Mouse (Mus musculus) left cerebral cortex, postnatal 10 days (tissue): ENCODE data around the gene Rbl1. TPM values are rescaled to one million over a fixed set of nuclear protein-coding genes. Genes with fewer than 3 reads are reported as not detected.
"Not testable (repeated sequence)": the region's sequence is repeated elsewhere in the genome, so short reads cannot be mapped to it uniquely, and the experiment has no call there.

ENCODE experiments used
- DNase-seq, 2 experiments: peaks; one replicate each; pipeline ENCODE4 v3.0.0; 2021 to 2022; ENCODE audit warnings: low spot score in 2 of 2, mixed read lengths in 1 of 2; ENCODE audit errors: extremely low spot score in 1 of 2
- intact Hi-C: fragments of 180-260 bp; cut with DNase I; formaldehyde crosslinking; loops from one replicate; pipeline ENCODE4 v1.15.1; 2025
- total RNA-seq, 2 experiments: library from RNA; stranded (reverse); gene quantifications; 2 replicates each; pipeline ENCODE4 v1.2.3; 2021

The Rbl1 gene
- total RNA-seq, 2 experiments from 2014 or later = 2.1 to 2.5 TPM

DNA sequence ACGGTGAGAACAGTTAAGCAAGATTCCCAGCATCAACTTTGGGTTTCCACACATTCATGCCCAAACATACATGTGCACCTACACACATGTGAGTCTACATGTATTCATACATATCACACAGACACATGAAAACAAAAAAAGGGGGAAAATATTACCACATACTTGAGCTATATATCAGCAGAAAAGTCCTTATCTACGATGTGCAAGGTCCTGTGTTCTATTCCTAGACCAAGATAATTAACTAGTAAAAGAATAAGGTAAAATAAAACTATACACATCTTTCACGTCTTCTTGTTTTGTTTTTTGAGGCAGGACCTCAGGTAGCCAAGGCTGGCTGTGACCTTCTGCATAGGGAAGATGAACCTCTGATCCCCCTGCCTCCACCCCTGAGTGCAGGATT, 28.1 kb downstream of the Rbl1 start:
- intact Hi-C loops = no loop called here
- DNase-seq = no peak

GRCm38 (mm10) chr2:157174416-157174815, 29.9 kb downstream of the Rbl1 start:
- DNase-seq = no peak

DNA sequence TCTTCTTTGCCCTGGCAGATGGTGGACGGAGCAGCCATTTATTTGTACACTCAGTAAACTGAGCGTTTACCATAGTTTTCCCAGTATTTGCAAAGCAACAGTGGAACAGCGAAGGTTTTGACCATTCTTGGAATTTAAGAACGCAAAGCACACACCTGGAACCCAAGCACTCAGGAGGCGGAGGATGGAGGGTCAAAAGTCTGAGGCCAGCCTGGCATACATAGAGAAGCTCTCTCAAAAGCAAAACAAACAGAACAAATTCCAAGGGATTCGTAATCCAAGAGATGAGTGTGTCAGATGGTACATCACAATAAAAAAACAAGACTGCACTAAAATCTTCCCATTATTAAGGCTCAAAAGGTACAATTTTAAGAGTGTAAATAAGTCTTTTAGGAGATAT, 30.8 kb downstream of the Rbl1 start:
- no peak for DNase-seq
- intact Hi-C loops = no loop called here

More at GRCm38 (mm10) chr2:157174416-157174815, 29.9 kb downstream of the Rbl1 start:
- intact Hi-C loops = no loop called here

GRCm38 (mm10) chr2:157172984-157173383, 31.4 kb downstream of the Rbl1 start:
- intact Hi-C loops = no loop called here
- no peak for DNase-seq

GRCm38 (mm10) chr2:157170626-157171025, 33.7 kb downstream of the Rbl1 start:
- no peak for DNase-seq
- intact Hi-C loops = no loop called here

DNA sequence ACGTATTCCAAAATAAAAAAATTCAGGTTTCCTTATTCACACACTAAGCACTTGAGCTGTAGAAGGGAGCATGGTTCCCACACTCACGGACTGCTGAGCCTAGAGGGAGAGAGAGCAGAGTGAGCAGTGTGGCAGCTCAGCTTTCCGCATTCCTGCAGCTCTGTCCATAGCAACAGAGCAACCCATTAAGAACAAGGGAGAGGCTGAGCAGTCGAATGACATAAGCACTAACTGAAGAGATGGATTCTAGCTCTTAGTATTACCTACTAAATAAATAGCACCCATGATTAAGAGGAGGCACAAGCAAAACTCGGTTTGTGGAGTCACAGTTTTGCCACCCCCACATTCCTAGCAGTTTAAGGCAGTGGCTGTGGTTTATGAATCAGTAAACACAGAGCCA, 34.2 kb downstream of the Rbl1 start:
- DNase-seq = peak in 1 of 2 experiments; percentile 23
- intact Hi-C loops = no loop called here

- peak in 1 of 2 experiments; percentile 3 for DNase-seq
- intact Hi-C loops = no loop called here
Observed at GRCm38 (mm10) chr2:157166371-157167080, 37.8 kb downstream of the Rbl1 start.

DNA sequence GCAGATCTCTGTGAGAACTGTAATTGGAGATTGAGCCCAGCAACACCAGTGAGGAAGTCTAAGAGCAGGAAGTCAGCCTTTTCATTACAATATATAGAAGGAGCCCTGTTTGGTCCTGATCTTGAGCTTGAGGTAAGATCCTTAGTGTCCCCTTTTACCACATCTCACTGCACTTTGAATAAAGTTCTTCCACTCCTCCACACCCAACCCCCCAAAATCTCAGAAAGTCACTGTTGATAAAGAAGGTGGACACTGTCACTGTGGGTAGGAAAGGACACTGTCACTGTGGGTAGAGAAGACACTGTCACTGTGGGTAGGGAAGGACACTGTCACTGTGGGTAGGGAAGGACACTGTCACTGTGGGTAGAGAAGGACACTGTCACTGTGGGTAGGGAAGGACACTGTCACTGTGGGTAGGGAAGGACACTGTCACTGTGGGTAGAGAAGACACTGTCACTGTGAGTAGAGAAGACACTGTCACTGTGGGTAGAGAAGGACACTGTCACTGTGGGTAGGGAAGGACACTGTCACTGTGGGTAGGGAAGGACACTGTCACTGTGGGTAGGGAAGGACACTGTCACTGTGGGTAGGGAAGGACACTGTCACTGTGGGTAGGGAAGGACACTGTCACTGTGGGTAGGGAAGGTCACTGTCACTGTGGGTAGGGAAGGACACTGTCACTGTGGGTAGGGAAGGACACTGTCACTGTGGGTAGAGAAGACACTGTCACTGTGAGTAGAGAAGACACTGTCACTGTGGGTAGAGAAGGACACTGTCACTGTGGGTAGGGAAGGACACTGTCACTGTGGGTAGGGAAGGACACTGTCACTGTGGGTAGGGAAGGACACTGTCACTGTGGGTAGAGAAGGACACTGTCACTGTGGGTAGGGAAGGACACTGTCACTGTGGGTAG, 38.8 kb downstream of the Rbl1 start:
- intact Hi-C loops = not testable (repeated sequence)

GRCm38 (mm10) chr2:157164101-157164500, 40.2 kb downstream of the Rbl1 start:
- DNase-seq = no peak
- intact Hi-C loops = no loop called here

More for the DNA sequence above, 38.8 kb downstream of the Rbl1 start:
- DNase-seq = not testable (repeated sequence)

DNA sequence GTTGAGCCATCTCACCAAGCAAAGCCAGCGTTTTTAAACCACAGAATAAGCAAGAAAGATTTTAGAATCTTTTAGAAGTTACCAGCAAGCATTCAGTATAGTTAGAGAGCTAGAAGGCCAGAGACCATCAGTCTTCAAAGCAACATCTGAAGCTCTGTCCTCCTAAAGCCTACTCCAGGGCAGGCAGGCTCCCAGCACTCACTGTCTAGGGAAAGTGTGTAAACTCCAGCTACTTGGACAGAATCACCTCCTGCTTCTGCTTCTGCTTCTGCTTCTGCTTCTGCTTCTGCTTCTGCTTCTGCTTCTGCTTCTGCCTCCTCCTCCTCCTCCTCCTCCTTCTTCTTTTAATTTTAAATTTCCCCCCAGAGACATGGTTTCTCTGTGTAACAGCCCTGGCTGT, 48.3 kb downstream of the Rbl1 start:
- no peak for DNase-seq
- intact Hi-C loops = no loop called here

- intact Hi-C loops = no loop called here
- no peak for DNase-seq
Observed at GRCm38 (mm10) chr2:157153235-157153634, 51.1 kb downstream of the Rbl1 start.

DNA sequence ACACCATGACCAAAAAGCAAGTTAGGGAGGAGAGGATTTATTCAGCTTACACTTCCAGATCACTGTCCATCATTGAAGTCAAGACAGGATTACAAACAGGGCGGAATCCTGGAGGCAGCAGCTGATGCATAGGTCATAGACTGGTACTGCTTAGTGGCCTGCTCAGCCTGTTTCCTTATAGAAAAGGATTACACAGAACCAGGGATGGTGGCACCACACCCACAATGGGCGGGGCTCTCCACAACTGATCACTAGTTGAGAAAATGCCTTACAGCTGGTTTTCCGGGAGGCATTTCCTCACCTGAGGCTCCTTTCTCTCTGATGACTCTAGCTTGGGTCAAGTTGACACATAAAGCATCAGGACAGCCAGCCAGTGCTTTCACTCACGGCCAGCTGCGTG, 55.9 kb downstream of the Rbl1 start:
- intact Hi-C loops = no loop called here
- DNase-seq = no peak

- intact Hi-C loops = no loop called here
- no peak for DNase-seq
Observed at GRCm38 (mm10) chr2:157147397-157148020, 56.8 kb downstream of the Rbl1 start.

GRCm38 (mm10) chr2:157145173-157145572, 59.2 kb downstream of the Rbl1 start:
- no peak for DNase-seq
- intact Hi-C loops = no loop called here

GRCm38 (mm10) chr2:157144132-157144531, 60.2 kb downstream of the Rbl1 start:
- intact Hi-C loops = no loop called here
- no peak for DNase-seq

DNA sequence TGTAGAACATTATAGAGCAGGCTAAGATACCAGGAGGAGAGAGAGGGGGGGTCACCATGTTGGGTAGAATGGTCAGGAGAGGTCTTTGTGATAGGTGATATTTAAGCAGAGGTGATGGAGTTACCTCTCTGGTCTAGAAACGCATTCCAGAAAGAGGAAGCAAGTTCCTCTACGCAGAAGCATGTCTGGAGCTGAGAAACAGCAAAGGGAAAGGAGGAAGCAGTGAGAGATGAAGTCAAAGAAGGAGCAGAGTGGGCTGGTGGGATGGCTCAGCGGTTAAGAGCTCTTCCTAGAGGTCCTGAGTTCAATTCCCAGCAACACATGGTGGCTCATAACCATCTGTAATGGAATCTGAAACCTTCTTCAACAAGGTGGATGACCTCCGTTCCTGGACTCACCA, 62.4 kb downstream of the Rbl1 start:
- DNase-seq = no peak
- intact Hi-C loops = no loop called here

- intact Hi-C loops = loop anchor here (10.0 kb wide), 1 partner anchor 435 kb away; the partner anchor contains the start of gene Blcap
Observed at GRCm38 (mm10) chr2:157139251-157139802, 65.0 kb downstream of the Rbl1 start.

DNA sequence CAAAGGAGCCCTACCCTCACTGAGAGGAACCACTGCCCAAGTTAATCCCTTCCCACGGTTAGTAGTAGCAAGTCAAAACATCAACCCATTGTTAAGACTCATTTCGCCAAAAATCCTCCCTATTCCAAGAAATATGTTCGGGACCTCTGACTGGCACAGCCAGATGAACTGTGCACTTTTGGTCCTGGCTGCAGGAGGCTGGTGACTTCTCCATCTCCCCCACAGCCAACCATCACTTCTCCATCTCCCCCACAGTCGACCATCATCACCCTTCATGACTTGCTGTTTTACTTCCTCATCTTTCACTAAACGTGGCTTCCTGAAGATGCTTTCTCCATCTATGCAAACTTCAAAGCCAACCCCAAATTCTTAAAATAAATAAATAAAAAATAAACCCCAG, 65.5 kb downstream of the Rbl1 start:
- no peak for DNase-seq
- intact Hi-C loops = loop anchor here (10.0 kb wide), 1 partner anchor 436 kb away; the partner anchor contains the start of gene Blcap

More at GRCm38 (mm10) chr2:157139251-157139802, 65.0 kb downstream of the Rbl1 start:
- DNase-seq = no peak
